Mouse (Mus musculus): ENCODE measurements around the gene Crp. TPM values are rescaled to one million over a fixed set of nuclear protein-coding genes. Genes with fewer than 3 reads are reported as not detected.

Gene Crp
- total RNA-seq, 2 experiments from 2014 or later = not detected

DNA sequence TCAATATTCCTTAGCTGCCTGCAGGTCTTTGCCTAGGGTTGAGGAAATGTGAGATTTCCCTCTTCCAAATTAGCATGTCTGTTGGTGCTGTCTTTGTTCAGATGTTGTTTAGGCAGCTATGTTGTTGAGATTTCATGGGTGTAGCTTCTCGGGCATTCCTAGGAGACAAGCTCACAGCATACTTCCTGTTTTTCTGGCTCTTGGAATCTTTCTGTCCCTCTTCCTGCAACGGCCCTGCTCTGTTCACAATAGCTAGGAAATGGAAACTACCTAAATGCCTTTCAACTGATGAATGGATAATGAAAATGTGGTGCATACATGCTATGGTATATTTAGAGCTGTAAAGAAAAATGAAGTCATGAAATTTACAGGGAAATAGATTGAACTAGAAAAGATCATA lies 13.5 kb downstream of the Crp start:
- no peak for ATAC-seq (replicated peaks; ENCODE audit: poor library complexity)

DNA sequence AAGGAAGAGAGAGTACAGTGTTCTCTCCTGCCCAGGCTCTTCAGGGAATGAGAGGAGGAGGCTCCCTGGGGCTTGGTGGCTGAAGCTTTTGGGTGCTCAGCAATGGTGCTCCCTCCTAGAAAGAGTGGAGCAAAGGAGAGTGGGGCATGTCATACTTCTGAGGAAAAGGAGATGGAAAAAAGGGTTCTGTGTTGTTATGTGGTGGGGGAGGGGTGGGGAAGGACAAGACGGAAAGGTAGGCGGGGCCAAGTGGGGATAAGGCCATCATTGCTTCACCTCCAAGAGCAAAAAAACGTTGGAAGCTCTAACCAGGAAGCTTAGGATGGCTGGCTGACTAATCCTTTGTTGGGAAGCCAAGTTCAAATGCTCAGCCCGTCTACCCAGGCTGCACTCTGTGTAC lies 14.1 kb downstream of the Crp start:
- no peak for ATAC-seq (replicated peaks; ENCODE audit: poor library complexity)

DNA sequence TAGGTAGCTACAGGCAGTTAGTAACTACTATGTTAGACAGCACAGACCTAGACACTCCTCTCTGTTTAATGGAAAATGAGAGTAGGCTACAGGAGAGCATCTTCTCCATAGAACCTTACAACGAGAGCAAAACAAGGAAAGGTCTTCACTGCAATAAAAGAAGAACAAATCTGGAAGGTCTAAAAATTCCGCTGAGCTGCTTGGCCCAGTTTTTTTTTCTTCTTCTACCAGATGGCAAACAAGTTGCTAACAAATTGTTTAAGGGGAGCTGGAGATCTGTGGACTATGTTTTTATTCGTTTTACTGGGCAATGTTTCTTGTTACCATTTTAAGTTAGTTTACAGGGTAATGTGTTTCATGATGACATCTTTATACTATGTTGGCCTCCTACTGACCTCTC lies 53.4 kb downstream of the Crp start:
- no peak for ATAC-seq (replicated peaks; ENCODE audit: poor library complexity)

DNA sequence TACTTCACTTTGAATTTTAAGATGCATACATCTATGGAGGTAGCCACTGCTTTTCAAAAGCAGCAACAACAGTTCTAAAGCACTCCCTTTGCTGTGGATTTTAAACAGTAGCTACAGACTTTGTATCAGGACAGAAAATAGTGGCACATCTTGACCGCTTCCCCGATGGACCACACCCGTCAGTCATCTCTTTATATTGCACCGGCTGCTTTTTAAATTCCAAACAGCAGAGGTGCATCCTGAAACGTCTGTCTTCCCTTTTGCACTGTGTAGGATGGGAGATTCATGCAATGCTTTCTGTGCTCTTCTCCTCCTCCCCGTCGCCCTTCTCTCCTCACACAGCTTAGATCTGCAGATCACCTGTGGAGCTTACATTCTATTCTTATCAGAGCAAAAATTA lies 57.3 kb downstream of the Crp start:
- no peak for ATAC-seq (replicated peaks; ENCODE audit: poor library complexity)

DNA sequence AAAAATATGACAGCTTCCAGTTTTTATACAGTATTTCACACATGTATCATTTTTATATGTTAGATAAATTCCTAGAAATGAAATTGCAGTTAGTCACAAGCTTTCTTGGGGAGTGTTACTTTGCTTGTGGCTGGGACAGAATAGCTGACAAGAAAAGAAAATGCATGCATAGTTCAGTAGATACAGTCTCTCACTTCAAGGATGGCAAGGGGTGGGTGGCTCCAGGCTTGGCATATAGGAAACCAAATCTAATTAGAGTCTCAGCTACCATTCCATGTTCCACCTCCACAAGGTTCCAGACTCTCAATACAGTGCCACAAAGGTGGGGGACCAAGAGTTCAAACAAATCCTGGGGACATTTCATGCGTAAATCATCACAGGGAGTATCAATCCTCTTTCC lies 61.7 kb downstream of the Crp start:
- ATAC-seq (replicated peaks; ENCODE audit: poor library complexity) = no peak

DNA sequence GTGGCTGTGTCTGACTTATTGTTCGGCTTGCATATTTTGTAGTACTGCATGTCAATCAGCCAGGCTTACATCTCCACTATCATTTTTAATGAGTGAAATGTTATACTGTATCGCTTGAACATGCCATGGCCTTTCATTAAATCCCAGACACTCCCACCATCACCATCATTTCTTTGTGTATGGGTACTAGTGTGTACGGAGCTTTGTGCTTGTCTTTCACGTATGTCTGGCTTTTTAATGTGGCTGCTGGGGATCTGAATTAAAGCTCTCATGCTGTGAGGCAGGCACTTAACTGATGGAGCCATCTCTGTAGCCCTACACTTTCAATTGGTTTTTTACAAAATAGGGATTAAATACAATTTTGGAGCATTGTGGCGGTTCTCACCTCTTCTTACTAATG lies 81.3 kb downstream of the Crp start:
- ATAC-seq (replicated peaks; ENCODE audit: poor library complexity) = no peak

DNA sequence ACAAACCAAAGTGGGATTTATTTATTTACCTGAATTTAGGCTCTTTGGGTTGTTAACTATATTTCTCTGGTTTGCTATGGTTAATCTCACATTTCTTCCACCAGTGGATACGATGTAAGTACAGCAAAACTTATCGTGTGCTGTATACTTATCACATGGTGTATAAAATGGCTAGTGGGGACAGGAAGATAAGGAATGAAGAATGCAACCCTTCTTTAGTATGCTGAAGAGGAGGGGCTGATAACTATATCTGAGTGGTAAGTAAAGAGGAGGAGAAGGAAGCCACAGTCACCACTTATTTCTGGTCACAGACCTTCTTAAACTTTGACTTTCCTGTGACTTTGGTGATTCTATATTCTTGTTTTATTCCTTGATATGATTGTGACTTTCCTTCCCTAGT lies 87.5 kb downstream of the Crp start:
- ATAC-seq (replicated peaks; ENCODE audit: poor library complexity) = 0 out of 2 replicates have a peak, but pooled peaks have one; percentile 14

DNA sequence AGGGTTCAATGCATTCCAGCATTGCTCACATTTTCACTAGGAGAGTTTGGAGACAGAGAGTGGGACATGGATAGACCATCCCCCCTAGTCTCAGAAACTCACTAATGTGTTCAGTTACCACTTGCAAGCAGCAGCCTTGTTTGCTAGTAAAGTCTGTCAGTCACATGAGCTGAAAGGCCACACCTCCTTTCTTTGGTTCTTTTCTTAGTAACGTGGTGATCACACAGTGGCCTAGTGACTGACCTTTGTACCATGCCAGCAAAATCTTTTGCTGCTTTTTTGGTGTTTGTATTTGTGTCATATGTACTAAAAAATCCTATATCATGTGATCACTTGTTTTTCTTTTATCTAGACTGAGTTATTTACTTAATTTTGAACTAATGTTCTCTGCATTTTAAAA lies 88.0 kb downstream of the Crp start:
- no peak for ATAC-seq (replicated peaks; ENCODE audit: poor library complexity)

DNA sequence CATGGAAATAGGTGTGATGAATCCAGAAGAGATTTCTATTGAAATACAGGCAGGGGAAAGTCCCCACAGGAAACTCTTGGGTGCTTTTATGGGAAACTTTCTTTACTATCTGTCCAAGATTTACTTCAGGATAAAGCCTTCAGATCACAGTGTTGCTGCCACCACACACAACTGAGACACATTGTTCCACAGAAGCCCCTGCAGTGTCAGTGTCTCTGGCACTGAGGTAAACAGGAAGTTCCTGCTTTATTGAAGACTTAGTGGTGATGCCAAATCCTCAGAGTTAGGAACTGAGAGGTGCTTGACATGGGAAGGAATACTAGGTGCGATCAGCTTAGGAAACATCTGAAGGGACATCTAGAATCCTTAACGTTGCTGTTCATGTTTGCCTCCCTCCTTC lies 131.1 kb downstream of the Crp start:
- ATAC-seq (replicated peaks; ENCODE audit: poor library complexity) = no peak

DNA sequence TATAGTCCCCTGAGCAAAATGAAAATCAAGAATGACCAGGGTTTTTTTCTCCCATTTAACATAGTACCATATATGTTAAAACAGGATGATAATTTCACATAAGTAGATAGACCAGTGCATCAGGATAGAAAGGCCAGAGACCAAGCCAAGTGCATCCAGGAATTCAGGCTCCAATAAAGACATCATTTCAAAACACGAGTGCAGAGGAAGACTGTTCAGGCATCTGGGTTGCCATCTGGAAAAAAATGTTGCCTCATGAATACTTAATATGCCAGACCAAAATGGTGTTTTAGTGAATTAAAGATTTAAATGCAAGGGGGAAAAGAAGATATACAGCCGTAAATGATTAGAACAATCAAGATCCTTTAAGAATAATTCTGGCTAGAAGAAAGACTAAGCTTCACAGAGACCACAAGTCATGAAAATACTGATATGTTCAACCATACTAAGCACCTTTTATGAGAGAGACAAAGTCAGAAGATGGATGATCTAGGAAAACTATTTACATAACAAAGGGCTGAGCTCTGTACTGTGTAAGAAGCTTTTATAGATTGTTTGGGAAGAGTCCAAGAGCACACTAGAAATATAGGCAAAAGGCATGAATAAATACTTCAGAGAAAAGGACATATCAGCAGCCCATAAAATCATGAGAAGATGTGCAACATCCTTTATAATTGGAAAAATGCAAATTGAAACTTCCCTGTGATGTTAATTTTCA lies 149.3 kb downstream of the Crp start:
- ATAC-seq (replicated peaks; ENCODE audit: poor library complexity) = no peak

DNA sequence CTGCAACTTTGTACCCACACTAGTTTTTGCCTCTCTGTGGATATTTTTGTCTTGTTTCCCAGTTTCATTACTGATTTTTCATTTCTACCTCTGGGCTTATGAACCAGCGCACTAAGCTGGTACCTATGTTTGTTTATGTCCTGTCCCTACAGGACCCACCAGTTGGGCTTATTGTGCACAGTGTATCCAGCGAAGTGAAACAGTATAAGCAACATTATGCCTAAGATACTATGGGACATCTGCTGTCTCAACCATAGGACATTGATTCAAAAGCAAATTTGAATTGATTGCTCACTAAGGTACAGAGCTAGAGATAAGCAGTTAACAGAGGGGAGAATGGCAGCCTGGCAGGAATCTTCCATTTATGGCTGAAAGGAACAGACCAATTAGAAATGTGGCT lies 150.3 kb downstream of the Crp start:
- no peak for ATAC-seq (replicated peaks; ENCODE audit: poor library complexity)

DNA sequence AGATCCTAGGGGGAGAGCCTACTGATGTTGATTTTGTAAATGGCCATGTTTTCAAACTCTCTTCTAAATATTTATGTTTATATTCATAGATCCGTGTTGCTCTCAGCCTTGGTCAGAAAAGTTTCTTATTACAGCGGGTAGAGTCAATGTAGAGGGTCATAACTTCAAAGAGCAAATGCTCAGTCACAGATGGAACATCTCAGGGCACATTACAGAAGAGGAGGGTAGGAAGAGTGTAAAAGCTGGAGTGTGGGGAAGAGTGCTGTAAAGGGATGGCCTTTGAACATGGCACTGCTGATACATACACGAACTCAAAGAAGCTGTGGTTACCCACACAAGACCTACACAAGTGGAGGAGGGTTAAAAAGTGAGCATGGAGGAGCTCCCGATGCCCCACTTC lies 177.4 kb downstream of the Crp start:
- ATAC-seq (replicated peaks; ENCODE audit: poor library complexity) = no peak

DNA sequence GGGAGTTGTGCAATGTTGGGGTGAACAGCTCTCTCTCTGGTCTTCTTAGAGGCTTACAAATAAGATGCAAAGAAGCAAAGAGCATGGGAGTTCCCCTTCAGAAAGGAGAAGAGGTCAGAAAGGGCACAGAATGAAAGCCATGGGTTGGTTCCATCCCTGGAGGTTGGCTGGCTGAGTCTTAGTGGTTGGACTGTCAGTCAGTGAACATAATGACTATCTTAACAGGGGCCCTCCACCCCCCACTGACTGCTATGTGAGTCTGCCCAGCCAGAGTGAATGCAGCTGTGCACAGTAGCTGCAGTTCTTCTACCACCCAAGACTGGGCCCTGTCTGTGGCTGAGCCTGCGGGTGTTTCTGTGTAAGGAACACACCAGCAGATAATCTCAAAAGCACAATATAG lies 178.8 kb downstream of the Crp start:
- no peak for ATAC-seq (replicated peaks; ENCODE audit: poor library complexity)

Other genes starting within 250 kb of the Crp start
- gene Slamf9, start 222.7 kb upstream of the Crp start, total RNA-seq (2015) = 0.35 and 0.49 TPM in 2 replicates
- 0.41 and 0.62 TPM in 2 replicates for gene Slamf9, start 222.7 kb upstream of the Crp start, total RNA-seq (2017)
- 0.10 TPM in 1 of 2 replicates, not detected in the other for gene Igsf9, start 216.3 kb upstream of the Crp start, total RNA-seq (2015)
- gene Igsf9, start 216.3 kb upstream of the Crp start, total RNA-seq (2017) = 0.30 TPM in 1 of 2 replicates, not detected in the other
- 621 and 639 TPM in 2 replicates for gene Tagln2, start 198.0 kb upstream of the Crp start, total RNA-seq (2015)
- gene Tagln2, start 198.0 kb upstream of the Crp start, total RNA-seq (2017) = 290 and 305 TPM in 2 replicates
- 0.12 TPM in 1 of 2 replicates, not detected in the other for gene Cfap45, start 177.3 kb upstream of the Crp start, total RNA-seq (2015)
- gene Cfap45, start 177.3 kb upstream of the Crp start, total RNA-seq (2017) = not detected in 2 replicates
- gene Vsig8, start 142.1 kb upstream of the Crp start, total RNA-seq (2015) = not detected in 2 replicates
- not detected in 2 replicates for gene Vsig8, start 142.1 kb upstream of the Crp start, total RNA-seq (2017)
- gene Slamf8, start 107.5 kb upstream of the Crp start, total RNA-seq (2015) = 0.46 TPM in 1 of 2 replicates, not detected in the other
- 0.41 TPM in 1 of 2 replicates, not detected in the other for gene Slamf8, start 107.5 kb upstream of the Crp start, total RNA-seq (2017)
- gene Fcrl6, start 95.5 kb upstream of the Crp start, total RNA-seq (2015) = not detected in 2 replicates
- not detected in 2 replicates for gene Fcrl6, start 95.5 kb upstream of the Crp start, total RNA-seq (2017)
- 18.0 and 21.6 TPM in 2 replicates for gene Dusp23, start 65.1 kb upstream of the Crp start, total RNA-seq (2015)
- 2.5 and 3.5 TPM in 2 replicates for gene Dusp23, start 65.1 kb upstream of the Crp start, total RNA-seq (2017)
- not detected in 2 replicates for gene Apcs, start 197.0 kb downstream of the Crp start, total RNA-seq (2015)
- gene Apcs, start 197.0 kb downstream of the Crp start, total RNA-seq (2017) = not detected in 2 replicates